Mouse (Mus musculus): ENCODE data around the gene Armh3.

The Armh3 gene

GRCm38 (mm10) chr19:46033911-46034310, 35.6 kb upstream of the Armh3 start:
- in situ Hi-C loops (cut with MboI, MseI) = no loop called here

GRCm38 (mm10) chr19:46032731-46033510, 34.6 kb upstream of the Armh3 start:
- in situ Hi-C loops (cut with MboI, MseI) = no loop called here

- in situ Hi-C loops (cut with MboI, MseI) = no loop called here
Observed at GRCm38 (mm10) chr19:46031689-46032432, 33.6 kb upstream of the Armh3 start.

- in situ Hi-C loops (cut with MboI, MseI) = no loop called here
Observed at GRCm38 (mm10) chr19:46030196-46030983, 32.1 kb upstream of the Armh3 start.

- in situ Hi-C loops (cut with MboI, MseI) = no loop called here
Observed at GRCm38 (mm10) chr19:46029652-46030051, 31.4 kb upstream of the Armh3 start.

GRCm38 (mm10) chr19:46028747-46029320, 30.5 kb upstream of the Armh3 start:
- in situ Hi-C loops (cut with MboI, MseI) = no loop called here

- in situ Hi-C loops (cut with MboI, MseI) = no loop called here
Observed at GRCm38 (mm10) chr19:46026567-46026966, 28.3 kb upstream of the Armh3 start.

GRCm38 (mm10) chr19:46024959-46025358, 26.7 kb upstream of the Armh3 start:
- in situ Hi-C loops (cut with MboI, MseI) = no loop called here

- in situ Hi-C loops (cut with MboI, MseI) = loop anchor here (5.0 kb wide), 3 partner anchors 34 to 204 kb away; no protein-coding TSS in a partner anchor
Observed at GRCm38 (mm10) chr19:46016023-46016422, 17.7 kb upstream of the Armh3 start.

- in situ Hi-C loops (cut with MboI, MseI) = loop anchor here (5.0 kb wide), 3 partner anchors 32 to 202 kb away; no protein-coding TSS in a partner anchor
Observed at GRCm38 (mm10) chr19:46014572-46015178, 16.4 kb upstream of the Armh3 start.

GRCm38 (mm10) chr19:46005680-46006079, 7.4 kb upstream of the Armh3 start:
- in situ Hi-C loops (cut with MboI, MseI) = no loop called here

- in situ Hi-C loops (cut with MboI, MseI) = no loop called here
Observed at GRCm38 (mm10) chr19:46004814-46005466, 6.7 kb upstream of the Armh3 start.

- in situ Hi-C loops (cut with MboI, MseI) = no loop called here
Observed at GRCm38 (mm10) chr19:46003371-46004226, 5.3 kb upstream of the Armh3 start, which contains the start of gene Hps6. TSS of gene Hps6 (plus strand) at chr19:46003508.

- in situ Hi-C loops (cut with MboI, MseI) = no loop called here
Observed at GRCm38 (mm10) chr19:46002279-46002678, 4.0 kb upstream of the Armh3 start.

GRCm38 (mm10) chr19:45999378-45999777, 1.1 kb upstream of the Armh3 start:
- in situ Hi-C loops (cut with MboI, MseI) = loop anchor here (10.0 kb wide), 1 partner anchor 195 kb away; no protein-coding TSS in a partner anchor

GRCm38 (mm10) chr19:45998694-45999217, 468 bp upstream of the Armh3 start:
- in situ Hi-C loops (cut with MboI, MseI) = loop anchor here (10.0 kb wide), 1 partner anchor 194 kb away; no protein-coding TSS in a partner anchor

- in situ Hi-C loops (cut with MboI, MseI) = loop anchor here (10.0 kb wide), 1 partner anchor 193 kb away; no protein-coding TSS in a partner anchor
Observed at GRCm38 (mm10) chr19:45997365-45997764, 923 bp downstream of the Armh3 start.

GRCm38 (mm10) chr19:45993981-45994737, 4.1 kb downstream of the Armh3 start:
- in situ Hi-C loops (cut with MboI, MseI) = loop anchor here (10.0 kb wide), 1 partner anchor 189 kb away; no protein-coding TSS in a partner anchor
